Mouse (Mus musculus): ENCODE measurements around the gene Gmfb.
"Not testable (repeated sequence)": the region's sequence is repeated elsewhere in the genome, so short reads cannot be mapped to it uniquely, and the experiment has no call there.

Gene Gmfb

DNA sequence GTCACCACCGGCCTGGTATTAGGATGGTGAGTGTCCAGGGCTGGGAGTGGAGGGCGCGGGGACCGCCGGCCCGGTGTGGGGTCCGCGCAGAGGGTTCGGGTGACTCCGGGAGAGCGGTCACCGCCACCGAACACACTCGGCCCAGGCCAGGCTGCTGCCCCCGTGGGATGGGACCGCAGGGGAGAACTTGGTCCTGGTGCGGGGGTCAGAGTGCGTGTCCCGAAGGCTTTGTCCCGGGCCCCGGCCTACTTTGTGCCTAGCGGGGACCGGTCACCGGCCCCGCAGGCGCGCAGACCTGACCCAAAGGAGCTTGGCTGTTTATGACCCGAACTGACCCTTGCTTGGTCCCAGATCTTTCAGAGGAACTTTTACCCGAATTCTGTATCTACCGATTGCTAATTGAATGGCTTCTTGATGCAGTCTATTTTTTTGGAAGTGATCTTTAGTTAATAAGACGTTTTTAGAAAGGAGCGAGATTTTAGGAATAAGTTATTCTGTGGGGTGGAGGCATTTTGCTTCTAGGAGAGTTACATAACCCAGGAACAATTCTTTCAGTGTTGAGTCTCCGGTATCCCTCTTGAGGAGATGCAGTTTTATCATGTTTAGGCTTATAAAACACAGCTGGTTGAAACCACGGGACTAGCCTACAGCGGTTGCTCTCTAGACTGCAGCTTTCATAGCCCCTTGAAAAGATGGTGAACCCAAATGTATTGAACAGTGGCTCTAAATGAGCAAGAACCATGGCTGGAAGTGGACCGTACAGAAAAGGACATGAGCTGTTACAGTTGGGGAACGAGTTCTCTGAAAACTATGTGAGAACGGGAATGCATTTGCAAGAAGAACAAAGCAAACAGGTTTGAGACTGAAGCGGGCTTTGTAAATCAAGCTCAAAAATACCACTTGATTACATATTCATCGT lies 10.6 kb upstream of the Gmfb start:
- Histone ChIP-seq H3K36me3 (ENCODE audit: insufficient read depth, low read length) (no peaks in the 10 kb centered on the region), H3K9me3 (ENCODE audit: low read length) (peaks cover 36% of the 10 kb centered on the region), H3K27me3 (ENCODE audit: insufficient read depth, low read length) (peaks cover 20% of the 10 kb centered on the region), H3K4me3 (replicated peaks; ENCODE audit: low read length) (peak overlapping the region; percentile 85), H3K4me1 (replicated peaks; ENCODE audit: low read depth, low read length) (no peaks in the 10 kb centered on the region; the same call in 1 of the 2 replicates)
- TF ChIP-seq NANOG (IDR thresholded peaks at IDR 0.05; ENCODE audit: borderline replicate concordance, low read length) (no peak), CTCF (conservative IDR thresholded peaks at IDR 0.05; ENCODE audit: low read length) (no peak), POU5F1 (IDR thresholded peaks at IDR 0.05; ENCODE audit: borderline replicate concordance, low read length) (no peak)

DNA sequence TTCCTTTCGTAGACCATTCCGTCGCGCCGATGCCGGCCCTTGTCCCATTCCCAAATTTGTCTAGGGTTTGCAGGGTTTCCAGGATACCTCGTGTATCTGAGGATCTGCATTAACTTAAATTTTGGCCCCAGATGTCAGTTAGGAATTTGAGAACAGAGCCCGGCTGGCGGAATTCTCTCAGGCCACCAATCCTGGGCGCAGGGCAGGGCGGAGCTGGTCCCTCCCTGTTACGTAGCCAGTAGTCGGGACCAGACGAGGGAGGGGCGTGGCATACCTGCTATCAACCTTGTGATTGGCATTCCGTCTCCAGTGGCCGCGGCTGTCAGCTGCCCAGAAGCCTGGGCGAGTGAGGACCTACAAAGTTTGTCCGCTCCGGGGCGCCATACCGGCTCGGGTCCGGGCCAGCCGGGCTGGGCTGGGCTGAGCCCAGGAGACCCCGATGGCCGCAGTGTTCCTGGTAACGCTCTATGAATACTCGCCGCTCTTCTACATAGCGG lies 9.8 kb upstream of the Gmfb start, which contains the start of gene Cgrrf1:
Cgrrf1 (plus strand) TSS at position 289 of the 497 bp plus-strand sequence.
- no peaks in the 10 kb centered on the region; the same call in 1 of the 2 replicates for H3K4me1 ChIP-seq (replicated peaks; ENCODE audit: low read depth, low read length)
- H3K36me3 ChIP-seq (ENCODE audit: insufficient read depth, low read length), result no peaks in the 10 kb centered on the region
- peaks cover 20% of the 10 kb centered on the region for H3K27me3 ChIP-seq (ENCODE audit: insufficient read depth, low read length)
- peaks cover 43% of the 10 kb centered on the region for H3K9me3 ChIP-seq (ENCODE audit: low read length)
- peak within 1 kb of the TSS; percentile 85 for H3K4me3 ChIP-seq (replicated peaks; ENCODE audit: low read length)
- no peak for TF ChIP-seq CTCF (conservative IDR thresholded peaks at IDR 0.05; ENCODE audit: low read length)
- TF ChIP-seq NANOG (IDR thresholded peaks at IDR 0.05; ENCODE audit: borderline replicate concordance, low read length), result no peak
- no peak for TF ChIP-seq POU5F1 (IDR thresholded peaks at IDR 0.05; ENCODE audit: borderline replicate concordance, low read length)

DNA sequence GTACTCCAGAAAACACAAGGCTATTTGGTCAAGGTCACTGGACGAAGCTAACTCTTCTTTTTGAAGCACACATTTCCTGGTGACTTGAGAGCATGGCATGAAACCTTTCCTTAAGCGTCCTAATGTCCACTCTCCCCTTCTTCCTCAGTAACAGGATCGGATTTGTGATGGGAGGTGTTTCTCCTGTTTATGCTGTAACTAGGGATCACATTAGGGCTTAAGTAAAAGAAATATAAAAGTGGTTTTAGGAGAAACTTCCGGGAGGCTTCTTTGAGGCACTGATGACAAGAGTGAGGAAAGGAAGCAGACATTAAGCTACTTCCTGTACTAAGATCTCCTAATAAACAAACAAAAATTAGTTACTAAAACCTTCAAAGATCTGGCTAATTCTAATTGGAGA lies 9.3 kb upstream of the Gmfb start:
- Histone ChIP-seq H3K4me1 (replicated peaks; ENCODE audit: low read depth, low read length) (no peaks in the 10 kb centered on the region; the same call in 1 of the 2 replicates), H3K27me3 (ENCODE audit: insufficient read depth, low read length) (peaks cover 20% of the 10 kb centered on the region), H3K36me3 (ENCODE audit: insufficient read depth, low read length) (no peaks in the 10 kb centered on the region), H3K9me3 (ENCODE audit: low read length) (peaks cover 49% of the 10 kb centered on the region), H3K4me3 (replicated peaks; ENCODE audit: low read length) (peak overlapping the region; percentile 85)
- TF ChIP-seq CTCF (conservative IDR thresholded peaks at IDR 0.05; ENCODE audit: low read length) (no peak), NANOG (IDR thresholded peaks at IDR 0.05; ENCODE audit: borderline replicate concordance, low read length) (no peak), POU5F1 (IDR thresholded peaks at IDR 0.05; ENCODE audit: borderline replicate concordance, low read length) (no peak)

DNA sequence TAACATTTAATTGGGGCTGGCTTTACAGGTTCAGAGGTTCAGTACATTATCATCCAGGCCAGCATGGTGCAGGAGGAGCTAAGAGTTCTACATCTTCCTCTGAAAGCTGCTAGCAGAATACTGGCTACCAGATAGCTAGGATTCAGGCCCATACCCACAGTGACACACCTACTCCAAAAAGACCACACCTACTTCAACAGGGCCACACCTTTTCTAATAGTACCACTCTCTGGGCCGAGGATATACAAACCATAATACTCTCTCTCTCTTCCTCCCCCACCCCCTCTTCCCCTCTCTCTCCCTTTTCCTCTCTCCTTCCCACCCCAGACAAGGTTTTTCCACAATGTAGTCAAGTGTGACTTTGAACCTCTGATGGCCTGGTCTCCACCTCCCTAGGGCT lies 5.4 kb upstream of the Gmfb start:
- Histone ChIP-seq H3K9me3 (ENCODE audit: low read length) (peaks cover 84% of the 10 kb centered on the region), H3K27me3 (ENCODE audit: insufficient read depth, low read length) (peaks cover 16% of the 10 kb centered on the region), H3K36me3 (ENCODE audit: insufficient read depth, low read length) (no peaks in the 10 kb centered on the region), H3K4me3 (replicated peaks; ENCODE audit: low read length) (no peak overlapping the region), H3K4me1 (replicated peaks; ENCODE audit: low read depth, low read length) (no peaks in the 10 kb centered on the region; the same call in 1 of the 2 replicates)
- TF ChIP-seq POU5F1 (IDR thresholded peaks at IDR 0.05; ENCODE audit: borderline replicate concordance, low read length) (no peak), CTCF (conservative IDR thresholded peaks at IDR 0.05; ENCODE audit: low read length) (no peak), NANOG (IDR thresholded peaks at IDR 0.05; ENCODE audit: borderline replicate concordance, low read length) (no peak)

DNA sequence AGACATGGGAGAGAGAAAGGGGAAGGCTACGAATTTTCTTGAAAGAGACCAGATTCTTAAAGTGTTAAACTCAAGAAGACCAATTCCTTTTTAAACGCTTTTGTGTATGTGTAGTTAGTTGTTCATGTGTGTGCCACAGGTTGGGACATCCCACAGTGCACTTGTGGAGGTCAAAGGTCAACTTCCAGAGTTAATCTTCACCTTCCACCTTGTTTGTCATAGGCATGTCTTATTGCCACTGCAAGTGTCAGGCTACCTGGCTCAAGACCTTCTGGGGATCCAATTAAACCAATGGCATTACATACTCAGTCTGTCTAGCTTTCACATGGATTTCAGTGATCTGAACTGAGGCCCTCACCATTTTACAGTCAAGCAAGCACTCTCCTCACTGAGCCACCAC lies 2.0 kb upstream of the Gmfb start:
- peaks cover 61% of the 10 kb centered on the region for H3K9me3 ChIP-seq (ENCODE audit: low read length)
- peaks cover 5% of the 10 kb centered on the region; the same call in 1 of the 2 replicates for H3K27me3 ChIP-seq (ENCODE audit: insufficient read depth, low read length)
- no peak for TF ChIP-seq POU5F1 (IDR thresholded peaks at IDR 0.05; ENCODE audit: borderline replicate concordance, low read length)
- TF ChIP-seq CTCF (conservative IDR thresholded peaks at IDR 0.05; ENCODE audit: low read length), result no peak
- TF ChIP-seq NANOG (IDR thresholded peaks at IDR 0.05; ENCODE audit: borderline replicate concordance, low read length), result no peak

DNA sequence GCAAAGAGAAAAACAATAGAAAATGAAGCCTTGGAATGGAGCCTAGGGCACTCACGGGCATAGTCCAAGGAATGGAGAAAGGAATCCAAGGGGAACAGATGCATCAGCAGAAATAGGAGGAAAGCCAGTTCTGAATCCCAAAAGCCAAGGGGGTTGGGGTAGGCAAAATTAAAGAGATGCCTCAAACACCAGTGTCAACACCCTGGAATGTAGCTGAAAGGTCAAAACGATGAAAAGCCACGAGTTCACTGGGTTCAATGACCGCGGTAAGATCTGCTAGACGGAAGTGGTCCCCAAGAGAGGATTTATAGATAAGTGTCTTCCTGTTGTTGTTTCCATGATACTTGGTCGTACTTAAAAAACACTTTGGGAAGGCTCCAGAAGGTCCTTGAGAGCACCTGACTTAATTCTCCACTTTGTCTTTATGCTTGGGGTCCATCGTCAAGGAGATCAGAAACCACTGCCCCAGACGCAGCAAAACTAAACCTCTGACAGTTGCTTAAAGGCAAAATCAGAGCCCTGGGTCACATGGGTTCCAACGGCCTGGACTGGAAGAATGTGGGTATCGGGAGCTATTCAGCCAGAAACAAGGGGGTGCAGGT lies 670 bp downstream of the Gmfb start:
- Histone ChIP-seq H3K27me3 (ENCODE audit: insufficient read depth, low read length) (peaks cover 5% of the 10 kb centered on the region; the same call in 1 of the 2 replicates), H3K9me3 (ENCODE audit: low read length) (peaks cover 36% of the 10 kb centered on the region)
- TF ChIP-seq CTCF (conservative IDR thresholded peaks at IDR 0.05; ENCODE audit: low read length) (no peak), POU5F1 (IDR thresholded peaks at IDR 0.05; ENCODE audit: borderline replicate concordance, low read length) (no peak), NANOG (IDR thresholded peaks at IDR 0.05; ENCODE audit: borderline replicate concordance, low read length) (no peak)

More for the DNA sequence above, 2.0 kb upstream of the Gmfb start:
- Histone ChIP-seq H3K4me1 (replicated peaks; ENCODE audit: low read depth, low read length) (peaks cover 22% of the 10 kb centered on the region), H3K4me3 (replicated peaks; ENCODE audit: low read length) (no peak overlapping the region), H3K36me3 (ENCODE audit: insufficient read depth, low read length) (0 out of 2 replicates have a peak, but pooled peaks cover 1% of the 10 kb centered on the region)

DNA sequence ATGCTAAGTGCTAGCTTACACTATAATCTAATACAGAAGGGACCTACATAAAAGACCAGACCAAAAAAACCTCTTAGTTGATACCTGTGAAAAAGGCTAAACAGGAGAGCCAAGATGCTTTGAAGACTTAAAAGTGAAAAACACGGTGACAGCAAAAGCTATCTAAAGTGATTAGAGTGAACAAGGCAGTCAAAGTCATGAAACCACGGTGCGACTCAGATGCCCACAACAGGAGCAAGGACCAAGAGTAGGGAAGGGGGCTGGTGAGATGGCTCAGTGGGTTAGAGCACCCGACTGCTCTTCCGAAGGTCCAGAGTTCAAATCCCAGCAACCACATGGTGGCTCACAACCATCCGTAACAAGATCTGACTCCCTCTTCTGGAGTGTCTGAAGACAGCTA lies 2.1 kb downstream of the Gmfb start:
- not testable (repeated sequence) for H3K27me3 ChIP-seq (ENCODE audit: insufficient read depth, low read length)
- Histone ChIP-seq H3K9me3 (ENCODE audit: low read length) (peaks cover 22% of the 10 kb centered on the region), H3K4me3 (replicated peaks; ENCODE audit: low read length) (peak overlapping the region; percentile 20; the same call in 1 of the 2 replicates), H3K4me1 (replicated peaks; ENCODE audit: low read depth, low read length) (peaks cover 43% of the 10 kb centered on the region), H3K36me3 (ENCODE audit: insufficient read depth, low read length) (peaks cover 28% of the 10 kb centered on the region)

More for the DNA sequence above, 670 bp downstream of the Gmfb start:
- Histone ChIP-seq H3K4me1 (replicated peaks; ENCODE audit: low read depth, low read length) (peaks cover 36% of the 10 kb centered on the region), H3K36me3 (ENCODE audit: insufficient read depth, low read length) (peaks cover 18% of the 10 kb centered on the region), H3K4me3 (replicated peaks; ENCODE audit: low read length) (peak overlapping the region; percentile 91)

DNA sequence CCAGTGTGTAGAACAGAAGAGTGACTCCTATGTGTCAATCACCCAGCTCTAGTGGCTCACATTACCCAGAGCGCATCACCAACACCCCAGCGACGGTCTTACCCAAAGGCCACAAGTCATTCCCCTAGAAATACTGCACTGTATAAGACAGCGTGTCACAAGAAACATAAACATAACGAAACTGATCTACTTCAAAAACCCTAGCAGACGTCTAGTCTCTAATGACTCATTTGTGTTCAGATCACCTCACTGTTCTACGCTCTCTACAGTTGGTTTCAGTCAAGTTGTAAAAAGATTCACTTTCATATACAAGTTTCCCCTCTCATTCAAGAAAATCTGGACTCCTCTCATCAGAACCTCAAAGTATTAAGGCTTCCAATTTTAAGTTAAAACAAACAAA lies 3.3 kb downstream of the Gmfb start:
- Histone ChIP-seq H3K36me3 (ENCODE audit: insufficient read depth, low read length) (peaks cover 33% of the 10 kb centered on the region), H3K27me3 (ENCODE audit: insufficient read depth, low read length) (peaks cover 5% of the 10 kb centered on the region; the same call in 1 of the 2 replicates), H3K9me3 (ENCODE audit: low read length) (peaks cover 10% of the 10 kb centered on the region), H3K4me3 (replicated peaks; ENCODE audit: low read length) (no peak overlapping the region), H3K4me1 (replicated peaks; ENCODE audit: low read depth, low read length) (peaks cover 43% of the 10 kb centered on the region)
- TF ChIP-seq NANOG (IDR thresholded peaks at IDR 0.05; ENCODE audit: borderline replicate concordance, low read length), result no peak
- no peak for TF ChIP-seq POU5F1 (IDR thresholded peaks at IDR 0.05; ENCODE audit: borderline replicate concordance, low read length)
- no peak for TF ChIP-seq CTCF (conservative IDR thresholded peaks at IDR 0.05; ENCODE audit: low read length)
